Mouse (Mus musculus): ENCODE results near the gene Rnf40.

DNA sequence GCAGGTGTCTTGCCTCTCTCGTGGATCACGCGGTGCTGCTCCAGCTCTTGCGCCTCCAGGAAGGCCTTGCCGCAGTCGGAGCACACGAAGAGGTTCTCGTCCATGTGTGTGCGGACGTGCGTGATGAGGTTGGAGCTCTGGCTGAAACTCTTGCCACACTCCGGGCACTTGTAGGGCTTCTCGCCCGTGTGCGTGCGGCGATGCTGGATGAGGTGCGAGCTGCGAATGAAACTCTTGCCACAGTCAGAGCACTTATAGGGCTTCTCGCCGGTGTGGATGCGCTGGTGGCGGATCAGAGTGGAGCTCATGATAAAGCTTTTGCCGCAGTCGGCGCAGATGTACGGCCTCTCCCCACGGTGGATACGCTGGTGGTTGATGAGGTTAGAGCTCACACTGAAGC is 22.4 kb downstream of the Rnf40 start:
- no peak for TF ChIP-seq CTCF (conservative IDR thresholded peaks at IDR 0.05; ENCODE audit: low read length)
- no peak for TF ChIP-seq POU5F1 (IDR thresholded peaks at IDR 0.05; ENCODE audit: borderline replicate concordance, low read length)
- no peak for TF ChIP-seq NANOG (IDR thresholded peaks at IDR 0.05; ENCODE audit: borderline replicate concordance, low read length)

Measured in E14TG2a.4 (cell line).